Mouse (Mus musculus) stomach, embryonic 16.5 days (tissue): ENCODE measurements around the gene Pax4. TPM values are rescaled to one million over a fixed set of nuclear protein-coding genes. Genes with fewer than 3 reads are reported as not detected.
A peak's percentile ranks its signal among the peaks of the same experiment; 100 is the strongest.

Source experiments
- ATAC-seq: fragments of 200-750 bp; cut with Nextera tagmentation; 2 replicates; pipeline ENCODE4 v1.8.0; 2017; ENCODE audit warnings: moderate number of reproducible peaks, moderate TSS enrichment; ENCODE audit not compliant: insufficient read depth, low FRiP score
- H3K27ac ChIP-seq: fragments of 300-500 bp; sonication (generic); 2 replicates; pipeline ENCODE4 v1.5.1; 2014; ENCODE audit warnings: low read length
- H3K27me3 ChIP-seq: fragments of 300-500 bp; sonication (generic); 2 replicates; pipeline ENCODE4 v1.6.1; 2014; ENCODE audit warnings: low read length, control low read depth, mixed read lengths; ENCODE audit not compliant: control insufficient read depth, insufficient read depth
- H3K36me3 ChIP-seq: fragments of 300-500 bp; sonication (generic); 2 replicates; pipeline ENCODE4 v1.6.1; 2014; ENCODE audit warnings: low read length; ENCODE audit not compliant: control insufficient read depth, insufficient read depth
- H3K4me1 ChIP-seq: fragments of 300-500 bp; sonication (generic); 2 replicates; pipeline ENCODE4 v1.6.1; 2014; ENCODE audit warnings: low read length, control low read depth, mixed read lengths; ENCODE audit not compliant: control insufficient read depth, insufficient read depth
- H3K4me2 ChIP-seq: fragments of 300-500 bp; sonication (generic); 2 replicates; pipeline ENCODE4 v1.6.1; 2014; ENCODE audit warnings: low read depth, low read length, mixed read lengths
- H3K4me3 ChIP-seq: fragments of 300-500 bp; sonication (generic); replicated peaks from 2 replicates; pipeline ENCODE4 v1.5.1; 2014; ENCODE audit warnings: mild to moderate bottlenecking, low read length
- H3K9ac ChIP-seq: fragments of 300-500 bp; sonication (generic); 2 replicates; pipeline ENCODE4 v1.6.1; 2014; ENCODE audit warnings: low read length
- H3K9me3 ChIP-seq: fragments of 300-500 bp; sonication (generic); replicated peaks from 2 replicates; pipeline ENCODE4 v1.6.1; 2016; ENCODE audit warnings: low read length, control low read depth; ENCODE audit not compliant: control insufficient read depth
- WGBS: fragments of 180-500 bp; shearing (Covaris S2); extraction: QIAGEN DNeasy Blood & Tissue Kit; methylation state at CpG from one replicate; pipeline ENCODE4 v1.1.7; 2014; 5-methylcytosine and 5-hydroxymethylcytosine counted together
- polyA plus RNA-seq: library from polyadenylated mRNA; unstranded; fragments of >200 nt; fragmentation: Nextera tagmentation; extraction: Ambion mirVana; gene quantifications from 2 replicates; pipeline ENCODE4 v1.2.1, GENCODE M21; 2015

Gene Pax4
- 1.1 and 1.2 TPM in 2 replicates for polyA plus RNA-seq

DNA sequence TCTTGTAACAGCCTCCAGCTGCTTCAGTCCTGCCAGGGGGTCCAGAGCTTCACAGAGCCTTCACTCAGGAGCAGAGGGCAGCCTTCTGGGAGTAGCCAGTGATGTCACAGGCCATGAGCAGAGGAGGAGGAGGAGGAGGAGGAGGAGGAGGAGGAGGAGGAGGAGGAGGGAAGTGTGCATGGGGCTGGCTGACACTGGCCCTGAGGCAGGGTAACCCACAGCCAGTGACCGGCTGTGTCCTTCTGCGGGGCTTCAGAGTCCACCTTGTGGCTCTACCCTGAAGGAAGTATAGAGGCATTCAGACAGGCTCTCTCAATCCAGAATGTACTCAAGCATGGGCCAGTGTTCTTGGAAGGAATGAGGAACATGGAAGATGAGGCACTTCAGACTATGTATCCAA is at the start of gene Pax4:
Gene Pax4, minus strand, starts transcription at position 101 of the 400 bp plus-strand sequence.
- H3K9ac ChIP-seq = no peak within 1 kb of the TSS
- H3K36me3 ChIP-seq = no peaks in the 10 kb centered on the region
- no peaks in the 10 kb centered on the region for H3K9me3 ChIP-seq
- H3K27me3 ChIP-seq = peaks cover 28% of the 10 kb centered on the region
- WGBS = 89% methylated on average over 2 of the region's 2 CpGs
- ATAC-seq = no peak
- H3K27ac ChIP-seq = no peak within 1 kb of the TSS
- no peaks in the 10 kb centered on the region for H3K4me1 ChIP-seq
- H3K4me3 ChIP-seq = no peak within 1 kb of the TSS
- no peak within 1 kb of the TSS for H3K4me2 ChIP-seq

GRCm38 (mm10) chr6:28497837-28498236 is 48.7 kb upstream of the Pax4 start:
- Histone ChIP-seq H3K9ac (no peak overlapping the region), H3K4me3 (no peak overlapping the region), H3K9me3 (no peaks in the 10 kb centered on the region), H3K27ac (no peak overlapping the region), H3K4me2 (no peak overlapping the region), H3K4me1 (no peaks in the 10 kb centered on the region), H3K36me3 (peaks cover 4% of the 10 kb centered on the region; the same call in 1 of the 2 replicates), H3K27me3 (no peaks in the 10 kb centered on the region)
- 53% methylated on average over 5 of the region's 5 CpGs for WGBS
- ATAC-seq = no peak

DNA sequence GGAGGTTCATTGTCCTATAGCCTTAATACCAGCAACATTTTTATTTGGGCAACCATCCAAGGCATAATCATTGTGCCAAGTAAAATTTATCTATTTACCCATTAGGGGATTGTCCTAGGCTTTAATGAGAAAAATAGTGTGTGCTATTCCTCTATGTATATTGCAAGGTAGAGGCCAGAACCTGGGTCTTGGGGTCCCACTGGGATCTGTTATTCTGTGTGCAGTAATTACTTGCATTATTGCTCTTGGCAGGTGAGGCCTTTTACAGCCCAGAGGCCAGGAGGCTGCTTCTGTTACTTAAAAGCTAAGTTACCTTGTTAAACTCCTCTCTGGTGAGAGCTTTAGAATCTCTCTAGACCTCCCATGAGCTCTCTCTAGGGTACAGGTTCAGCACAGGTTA is 42.0 kb upstream of the Pax4 start:
- Histone ChIP-seq H3K36me3 (peaks cover 17% of the 10 kb centered on the region), H3K9me3 (no peaks in the 10 kb centered on the region), H3K27me3 (no peaks in the 10 kb centered on the region), H3K4me1 (0 out of 2 replicates have a peak, but pooled peaks cover 8% of the 10 kb centered on the region), H3K4me3 (no peak overlapping the region), H3K9ac (no peak overlapping the region), H3K4me2 (no peak overlapping the region), H3K27ac (no peak overlapping the region)
- ATAC-seq = no peak

DNA sequence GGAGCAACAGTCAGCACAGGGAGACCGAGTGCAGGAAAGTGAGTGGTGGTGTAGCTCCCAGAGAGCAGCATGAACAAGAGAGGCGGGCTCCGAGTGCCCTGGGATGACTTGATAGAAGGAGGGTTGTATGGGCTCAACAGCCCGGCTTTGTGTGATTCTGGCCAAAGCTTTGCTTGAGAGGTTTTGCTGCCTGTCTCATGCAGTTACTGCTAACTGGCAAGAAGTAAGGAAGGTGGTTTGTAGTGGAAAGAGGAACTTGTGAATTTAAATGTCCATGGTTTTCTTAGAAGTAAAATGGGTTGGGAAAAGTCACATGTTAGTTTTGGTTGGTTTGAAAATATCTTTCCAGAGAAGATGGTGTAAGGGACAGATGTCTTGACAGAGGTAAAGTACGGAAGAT is 41.5 kb upstream of the Pax4 start:
- WGBS = 90% methylated on average over 5 of the region's 5 CpGs

DNA sequence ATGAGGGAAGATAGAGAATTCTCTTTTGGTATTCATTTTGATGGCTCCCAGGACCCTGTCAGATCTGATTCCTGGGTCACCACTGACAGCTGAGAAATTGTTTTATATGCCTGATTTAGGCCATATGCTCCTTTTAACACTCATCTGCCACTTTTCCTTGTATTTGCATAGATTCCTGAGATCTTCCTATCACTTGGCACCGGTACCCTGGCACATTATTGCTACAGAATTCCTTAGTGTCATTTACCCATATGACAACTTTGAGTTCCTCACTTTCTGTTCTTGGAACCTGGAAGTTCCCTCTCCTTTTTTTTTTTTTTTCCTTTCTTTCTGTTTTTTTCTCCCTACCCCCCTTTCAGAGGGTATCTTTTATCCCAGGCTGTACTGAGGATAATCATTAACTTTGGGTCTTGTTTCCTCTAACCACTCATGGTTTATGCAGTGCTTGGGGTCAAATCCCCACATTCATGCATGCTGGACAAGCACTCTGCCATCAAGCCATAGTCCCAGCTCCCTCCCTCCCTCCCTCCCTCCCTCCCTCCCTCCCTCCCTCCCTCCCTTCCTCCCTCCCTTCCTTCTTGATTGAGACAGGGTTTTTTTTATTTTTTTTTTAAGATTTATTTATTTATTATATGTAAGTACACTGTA is 39.2 kb upstream of the Pax4 start:
- H3K36me3 ChIP-seq = peaks cover 17% of the 10 kb centered on the region
- ATAC-seq = no peak
- no peak overlapping the region for H3K4me3 ChIP-seq
- WGBS = 74% methylated on average over 1 of the region's 1 CpGs
- H3K27me3 ChIP-seq = no peaks in the 10 kb centered on the region
- no peak overlapping the region for H3K27ac ChIP-seq
- no peak overlapping the region for H3K4me2 ChIP-seq
- peaks cover 16% of the 10 kb centered on the region for H3K4me1 ChIP-seq
- no peaks in the 10 kb centered on the region for H3K9me3 ChIP-seq
- no peak overlapping the region for H3K9ac ChIP-seq

More for the DNA sequence above, 41.5 kb upstream of the Pax4 start:
- no peak overlapping the region for H3K4me2 ChIP-seq
- no peak overlapping the region for H3K9ac ChIP-seq
- H3K9me3 ChIP-seq = no peaks in the 10 kb centered on the region
- no peak for ATAC-seq
- H3K27me3 ChIP-seq = no peaks in the 10 kb centered on the region
- no peak overlapping the region for H3K4me3 ChIP-seq
- peaks cover 17% of the 10 kb centered on the region for H3K36me3 ChIP-seq
- H3K4me1 ChIP-seq = peaks cover 13% of the 10 kb centered on the region; the same call in 1 of the 2 replicates
- no peak overlapping the region for H3K27ac ChIP-seq

DNA sequence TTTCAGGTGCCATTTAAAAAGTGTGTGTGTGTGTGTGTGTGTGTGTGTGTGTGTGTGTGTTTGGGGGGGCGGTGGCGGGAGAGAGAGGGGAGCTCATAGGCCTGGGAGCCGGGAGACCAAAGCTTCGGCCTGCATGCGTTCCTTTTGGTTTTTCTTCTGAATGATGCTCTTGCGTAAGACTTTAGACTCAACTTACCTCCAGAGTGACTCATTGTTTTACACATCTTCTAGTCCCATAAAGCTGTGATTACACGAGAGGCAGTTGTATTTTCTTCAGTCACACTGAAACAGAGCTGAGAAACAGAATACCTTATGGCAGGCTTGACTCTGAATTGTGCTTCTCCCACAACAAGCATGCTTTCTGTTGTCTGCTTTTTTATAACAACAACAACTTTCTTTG is 37.8 kb upstream of the Pax4 start:
- 0 out of 2 replicates have a peak, but pooled peaks cover 7% of the 10 kb centered on the region for H3K36me3 ChIP-seq
- H3K4me3 ChIP-seq = no peak overlapping the region
- H3K9ac ChIP-seq = no peak overlapping the region
- no peak for ATAC-seq
- no peak overlapping the region for H3K4me2 ChIP-seq
- WGBS = 83% methylated on average over 7 of the region's 7 CpGs
- no peak overlapping the region for H3K27ac ChIP-seq
- no peaks in the 10 kb centered on the region for H3K27me3 ChIP-seq
- H3K4me1 ChIP-seq = peaks cover 30% of the 10 kb centered on the region
- no peaks in the 10 kb centered on the region for H3K9me3 ChIP-seq

- Histone ChIP-seq H3K4me2 (no peak overlapping the region), H3K36me3 (0 out of 2 replicates have a peak, but pooled peaks cover 7% of the 10 kb centered on the region), H3K4me1 (peaks cover 34% of the 10 kb centered on the region), H3K9ac (no peak overlapping the region), H3K9me3 (no peaks in the 10 kb centered on the region), H3K27me3 (no peaks in the 10 kb centered on the region), H3K27ac (no peak overlapping the region), H3K4me3 (no peak overlapping the region)
- no peak for ATAC-seq
- WGBS = 79% methylated on average over 2 of the region's 2 CpGs
These were observed 37.3 kb upstream of the Pax4 start for GRCm38 (mm10) chr6:28486471-28486870.

GRCm38 (mm10) chr6:28486008-28486407 is 36.9 kb upstream of the Pax4 start:
- Histone ChIP-seq H3K27me3 (no peaks in the 10 kb centered on the region), H3K9ac (no peak overlapping the region), H3K9me3 (no peaks in the 10 kb centered on the region), H3K36me3 (0 out of 2 replicates have a peak, but pooled peaks cover 3% of the 10 kb centered on the region), H3K27ac (no peak overlapping the region), H3K4me1 (peaks cover 39% of the 10 kb centered on the region), H3K4me3 (no peak overlapping the region), H3K4me2 (no peak overlapping the region)
- ATAC-seq = no peak
- 96% methylated on average over 2 of the region's 2 CpGs for whole genome bisulfite sequencing

DNA sequence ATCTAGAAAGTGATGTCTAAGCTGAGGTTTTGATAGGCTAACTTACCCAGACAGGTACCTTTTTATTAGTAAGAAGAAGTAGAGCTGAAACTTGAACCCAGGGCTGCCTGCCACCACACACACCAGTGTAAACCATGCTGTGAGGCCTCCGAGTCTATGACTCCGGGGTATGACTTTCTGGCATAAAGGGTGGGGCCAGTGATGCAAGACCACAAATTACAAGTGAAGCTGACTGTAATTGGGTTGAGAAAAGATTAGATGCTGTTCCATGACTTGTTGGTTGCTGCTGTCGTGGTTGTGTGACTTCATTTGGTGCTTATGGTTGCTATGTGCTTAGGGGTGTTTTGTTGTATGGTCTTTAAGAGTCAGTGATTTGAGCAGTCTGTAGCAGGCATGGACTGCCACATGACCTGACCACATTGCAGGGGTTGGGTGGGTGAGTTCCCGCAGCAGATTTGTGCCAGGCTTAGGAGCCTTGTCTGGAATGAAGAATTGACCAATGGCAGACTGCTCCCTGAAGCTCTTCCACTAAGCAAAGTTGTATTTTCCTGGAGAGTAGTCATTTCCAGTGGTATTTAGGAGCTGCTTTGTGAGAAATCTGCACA is 33.7 kb upstream of the Pax4 start:
- H3K36me3 ChIP-seq = no peaks in the 10 kb centered on the region
- peak overlapping the region; percentile 15 for H3K4me3 ChIP-seq
- peak overlapping the region; percentile 71 for H3K4me2 ChIP-seq
- 59% methylated on average over 4 of the region's 4 CpGs for WGBS
- ATAC-seq = no peak
- 0 out of 2 replicates have a peak overlapping the region, but pooled peaks have one; percentile 32 for H3K9ac ChIP-seq
- no peak overlapping the region for H3K27ac ChIP-seq
- no peaks in the 10 kb centered on the region for H3K9me3 ChIP-seq
- H3K27me3 ChIP-seq = no peaks in the 10 kb centered on the region
- H3K4me1 ChIP-seq = peaks cover 44% of the 10 kb centered on the region
